Mouse (Mus musculus) gastrocnemius, adult 8-10 months (tissue): ENCODE results near the gene Nkain1. TPM values are rescaled to one million over a fixed set of nuclear protein-coding genes. Genes with fewer than 3 reads are reported as not detected.

Source experiments
- DNase-seq, 2 experiments: peaks; one replicate each; pipeline ENCODE4 v3.0.0; 2022; ENCODE audit warnings: low spot score in 2 of 2
- total RNA-seq, 4 experiments: library from RNA; stranded (reverse); gene quantifications; 2 replicates each; pipeline ENCODE4 v1.2.4; 2022

The Nkain1 gene
- 10 to 100 TPM; 14.8 to 37.2 (median 25.9) TPM for total RNA-seq

DNA sequence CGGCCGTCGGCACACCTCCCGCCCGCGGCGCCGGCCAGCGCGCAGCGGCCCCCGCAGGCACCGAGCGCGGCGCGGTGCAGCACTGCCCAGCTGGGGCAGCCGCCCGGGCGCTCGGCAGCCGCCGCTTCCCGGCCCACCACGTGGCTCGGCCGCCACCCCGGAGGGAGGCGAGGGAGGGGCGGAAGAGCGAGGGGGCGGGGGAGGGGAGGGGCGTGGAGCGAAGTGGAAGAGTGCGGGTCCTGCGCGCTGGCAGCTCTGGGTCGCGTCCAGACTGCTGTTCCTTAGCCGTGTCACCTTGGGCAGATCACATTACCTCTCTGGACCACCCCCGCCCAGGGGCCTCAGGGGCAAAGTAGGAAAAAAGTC, at the start of gene Nkain1:
Gene Nkain1 (minus strand): TSS at position 126 of the 366 bp plus-strand sequence.
- peak in 1 of 2 experiments; percentile 39 for DNase-seq

GRCm38 (mm10) chr4:130578734-130579274, 4.8 kb upstream of the Nkain1 start:
- no peak for DNase-seq

DNA sequence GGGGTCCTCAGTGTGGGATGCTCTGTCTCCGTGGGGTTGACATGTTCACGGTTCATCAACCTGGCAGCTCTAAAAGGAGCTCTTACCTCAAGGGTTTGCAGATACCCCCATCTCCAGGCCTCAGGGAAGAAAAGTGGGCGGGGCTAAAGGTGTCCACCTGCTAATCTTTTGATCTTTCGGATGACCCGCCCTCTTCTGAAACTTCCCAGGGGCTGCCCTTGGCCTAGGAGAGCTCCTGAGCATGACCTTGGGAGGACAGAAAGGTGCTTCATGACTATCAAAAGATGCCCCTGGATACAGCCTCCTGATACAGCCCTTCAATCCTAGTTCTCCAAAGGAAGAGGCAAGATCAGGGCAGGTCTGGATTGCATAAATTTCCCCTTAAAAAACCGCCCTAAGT, 3.1 kb upstream of the Nkain1 start:
- no peak for DNase-seq

DNA sequence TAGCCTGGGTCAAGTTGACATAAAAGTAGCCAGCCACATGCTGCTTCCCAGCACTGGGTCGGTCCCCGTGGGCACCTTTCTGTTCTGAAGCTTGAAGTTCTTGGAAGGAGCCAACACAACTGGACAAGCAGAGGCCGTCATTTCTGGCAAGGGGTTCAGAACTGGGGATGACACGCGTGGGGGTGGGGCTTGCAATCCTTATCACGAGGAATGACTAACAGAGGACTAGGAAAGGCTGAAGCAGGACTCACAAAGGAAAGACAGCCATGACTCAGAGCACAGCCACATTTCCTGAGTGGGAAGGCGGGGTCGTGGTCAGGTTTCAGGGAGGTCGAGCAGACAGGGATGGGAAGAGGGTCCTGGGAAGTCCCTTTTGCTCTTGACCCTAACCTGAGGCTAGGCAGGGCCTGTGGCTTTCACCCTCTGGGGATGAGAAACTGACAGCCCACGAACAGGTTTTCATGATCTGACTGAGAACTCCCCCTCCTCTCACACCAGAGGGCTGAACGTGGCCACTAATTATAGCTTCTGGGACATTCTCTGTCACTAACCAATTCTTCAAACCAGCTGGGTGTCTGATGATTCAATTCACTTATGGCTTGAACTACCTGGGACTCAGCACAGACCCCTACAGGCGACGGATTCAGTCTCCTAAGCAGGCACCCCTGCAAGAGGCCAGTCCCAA, 2.4 kb upstream of the Nkain1 start:
- no peak for DNase-seq

- DNase-seq = no peak
Measured at GRCm38 (mm10) chr4:130575533-130575932, 1.6 kb upstream of the Nkain1 start.

DNA sequence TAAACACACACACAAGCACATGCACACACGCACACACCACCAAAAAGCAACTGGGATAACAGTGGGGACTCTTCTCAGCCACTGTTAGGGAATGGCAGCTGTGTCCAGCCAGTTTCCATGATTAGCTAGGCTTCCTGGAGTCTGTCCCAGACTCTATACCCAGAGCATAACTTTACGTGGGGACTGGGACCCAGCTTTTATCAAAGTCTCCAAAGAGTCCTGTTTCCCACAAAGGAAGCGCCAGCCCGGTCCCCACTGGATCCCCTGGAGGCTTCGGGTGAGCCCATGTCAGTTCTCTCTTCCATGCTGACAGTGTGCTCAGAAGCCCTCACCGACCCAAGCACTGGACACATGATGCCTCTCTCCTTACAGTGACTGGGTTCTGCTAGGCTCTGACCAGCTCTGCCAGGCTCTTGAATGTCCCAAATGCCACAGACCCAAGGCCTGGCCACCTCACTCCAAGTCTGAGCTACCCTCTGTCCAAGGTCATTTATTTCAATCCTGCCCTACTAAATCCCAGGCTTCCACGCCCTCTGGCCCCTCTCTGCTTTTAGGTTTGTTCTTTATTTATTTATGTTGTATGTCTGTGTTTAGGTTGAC, 988 bp upstream of the Nkain1 start:
- DNase-seq = peak in 1 of 2 experiments; percentile 31

GRCm38 (mm10) chr4:130573351-130574047, 474 bp downstream of the Nkain1 start:
- DNase-seq = no peak

- DNase-seq = no peak
Measured at GRCm38 (mm10) chr4:130573012-130573350, 992 bp downstream of the Nkain1 start.

DNA sequence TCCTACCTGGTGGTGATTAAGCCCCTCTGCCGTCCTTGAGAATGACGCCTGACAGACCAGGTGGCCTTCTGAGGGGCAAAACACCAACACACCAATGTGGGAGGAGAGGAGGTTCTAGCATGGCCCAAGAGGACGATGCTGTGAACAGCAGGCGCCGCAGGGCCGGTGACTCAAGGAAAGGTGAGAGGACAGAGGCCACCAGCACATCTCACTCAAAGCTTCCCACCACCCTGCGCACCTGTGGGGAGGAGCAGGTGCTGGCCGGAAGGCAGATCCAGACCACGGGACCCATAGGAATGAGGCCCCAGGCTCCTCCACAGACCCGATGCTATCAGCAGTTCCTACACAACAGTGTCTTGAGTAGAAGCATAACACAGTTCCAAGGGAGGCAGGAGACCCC, 1.4 kb downstream of the Nkain1 start:
- DNase-seq = no peak

GRCm38 (mm10) chr4:130570941-130571720, 2.8 kb downstream of the Nkain1 start:
- DNase-seq = no peak

GRCm38 (mm10) chr4:130568043-130568978, 5.7 kb downstream of the Nkain1 start:
- DNase-seq = no peak

DNA sequence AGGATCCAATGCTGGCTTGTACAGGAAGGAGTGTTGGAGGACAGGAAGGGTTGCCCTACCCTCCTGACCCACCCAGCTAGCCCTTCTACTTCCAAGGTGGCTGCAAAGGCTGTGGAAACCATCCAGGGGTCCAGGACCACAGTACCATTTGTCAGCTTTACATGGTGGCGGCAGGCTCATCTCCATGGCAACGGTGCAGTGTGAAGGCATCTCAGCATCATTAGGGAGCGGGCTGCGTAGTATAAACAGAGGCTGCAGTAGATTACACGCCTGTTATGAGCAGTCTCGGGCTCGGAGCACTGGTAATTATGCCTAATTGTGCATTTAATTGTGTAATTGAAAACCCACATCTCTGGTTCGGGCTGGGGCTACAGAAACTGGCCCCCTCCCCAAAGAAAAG, 10.2 kb downstream of the Nkain1 start:
- DNase-seq = no peak

GRCm38 (mm10) chr4:130563260-130563756, 10.7 kb downstream of the Nkain1 start:
- no peak for DNase-seq

DNA sequence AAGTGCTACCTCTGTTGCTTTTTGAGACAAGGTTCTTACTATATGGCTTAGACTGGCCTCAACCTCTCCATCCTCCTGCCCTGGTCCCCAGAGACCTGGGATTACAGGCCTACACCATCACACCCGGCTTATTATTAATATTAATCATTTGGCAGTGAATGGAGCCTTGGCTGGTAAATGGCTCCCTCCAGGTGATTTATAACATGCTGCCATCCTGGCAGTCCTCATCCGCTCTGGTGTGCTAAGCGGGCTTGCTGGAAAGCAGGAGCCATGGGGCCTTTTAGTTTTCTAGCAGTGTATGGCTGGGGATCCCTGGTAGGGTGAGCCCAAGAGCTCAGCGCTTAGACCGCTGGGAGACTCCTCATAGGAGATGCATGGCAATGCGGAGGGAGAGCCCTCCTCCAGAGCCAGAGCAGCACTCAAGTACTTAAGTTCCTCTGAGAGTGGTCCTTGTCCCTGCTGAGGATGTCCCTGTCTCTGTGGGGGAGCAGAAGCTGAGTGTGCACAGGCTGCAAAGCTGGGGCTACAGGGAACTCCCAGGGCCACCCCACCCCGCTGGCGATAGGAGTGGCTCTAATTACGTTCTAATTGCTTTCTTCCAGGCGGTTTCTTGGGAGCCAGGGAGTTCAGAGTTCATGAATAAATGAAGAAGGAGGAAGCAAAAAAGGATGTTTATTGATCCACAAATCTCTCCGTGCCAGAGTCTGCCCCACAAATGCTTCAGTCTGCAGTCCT, 13.2 kb downstream of the Nkain1 start:
- no peak for DNase-seq

DNA sequence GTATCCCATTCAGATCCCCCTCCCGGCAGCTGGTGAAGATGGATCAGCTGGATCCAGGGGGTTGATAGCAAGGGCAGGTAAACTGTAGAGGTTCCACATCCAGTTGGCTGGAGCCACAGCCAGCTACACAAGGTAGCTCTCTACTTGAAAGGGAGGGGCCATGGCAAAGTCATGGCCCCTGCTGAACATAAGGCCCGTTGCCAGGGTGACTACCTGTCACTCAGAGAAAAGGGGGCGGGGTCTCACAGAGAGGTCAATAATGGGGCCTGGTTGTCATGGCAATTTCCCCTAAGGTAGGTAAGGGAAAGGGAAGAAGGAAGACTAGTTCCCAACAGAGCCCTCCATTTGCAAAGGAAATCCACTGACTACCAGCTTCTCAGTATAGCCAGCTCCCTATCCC, 14.8 kb downstream of the Nkain1 start:
- no peak for DNase-seq

GRCm38 (mm10) chr4:130557852-130558251, 16.1 kb downstream of the Nkain1 start:
- DNase-seq = peak in 1 of 2 experiments; percentile 36

- DNase-seq = no peak
Measured at GRCm38 (mm10) chr4:130556992-130557391, 17.0 kb downstream of the Nkain1 start.

DNA sequence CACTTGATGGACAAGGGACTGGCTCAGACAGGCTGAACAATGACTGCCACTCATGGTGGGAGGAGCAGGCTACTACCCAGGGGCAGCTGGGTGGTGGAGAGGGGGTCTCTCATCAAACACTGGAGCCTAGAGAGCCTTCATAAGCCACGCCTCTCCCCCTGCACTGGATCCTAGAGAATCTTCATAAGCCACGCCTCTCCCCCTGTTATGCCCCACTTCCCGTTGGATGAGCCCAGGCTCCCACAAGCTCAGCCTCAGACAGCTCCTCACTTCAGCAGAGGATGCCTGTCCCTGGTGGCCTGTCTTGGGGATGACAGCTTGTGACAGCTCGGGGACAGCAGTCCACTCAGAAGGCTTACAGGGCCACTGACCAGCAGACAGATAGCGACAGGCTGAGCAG, 17.7 kb downstream of the Nkain1 start:
- DNase-seq = no peak

GRCm38 (mm10) chr4:130553121-130553448, 20.9 kb downstream of the Nkain1 start:
- no peak for DNase-seq
